Mouse (Mus musculus) limb, embryonic 12.5 days (tissue): ENCODE measurements around the gene Dusp23. TPM values are rescaled to one million over a fixed set of nuclear protein-coding genes. Genes with fewer than 3 reads are reported as not detected.

Experiments
- ATAC-seq: fragments of 200-750 bp; cut with Nextera tagmentation; 2 replicates; pipeline ENCODE4 v1.8.0; 2017; ENCODE audit warnings: low read depth, moderate TSS enrichment; ENCODE audit not compliant: insufficient number of reproducible peaks, insufficient read depth, low FRiP score, low TSS enrichment
- H3K27ac ChIP-seq: fragments of 300-500 bp; sonication (generic); 2 replicates; pipeline ENCODE4 v1.5.1; 2016; ENCODE audit warnings: mild to moderate bottlenecking, moderate library complexity
- H3K27me3 ChIP-seq: fragments of 300-500 bp; sonication (generic); 2 replicates; pipeline ENCODE4 v1.6.1; 2016; ENCODE audit warnings: mild to moderate bottlenecking, moderate library complexity
- H3K36me3 ChIP-seq: fragments of 300-500 bp; sonication (generic); 2 replicates; pipeline ENCODE4 v1.6.1; 2016; ENCODE audit warnings: mild to moderate bottlenecking, moderate library complexity
- H3K4me1 ChIP-seq: fragments of 300-500 bp; sonication (generic); replicated peaks from 2 replicates; pipeline ENCODE4 v1.6.1; 2016
- H3K4me2 ChIP-seq: fragments of 300-500 bp; sonication (generic); 2 replicates; pipeline ENCODE4 v1.6.1; 2016; ENCODE audit warnings: mild to moderate bottlenecking, moderate library complexity
- H3K4me3 ChIP-seq: fragments of 300-500 bp; sonication (generic); replicated peaks from 2 replicates; pipeline ENCODE4 v1.5.1; 2016; ENCODE audit warnings: mild to moderate bottlenecking
- H3K9ac ChIP-seq: fragments of 300-500 bp; sonication (generic); replicated peaks from 2 replicates; pipeline ENCODE4 v1.6.1; 2016; ENCODE audit warnings: mild to moderate bottlenecking, moderate library complexity
- H3K9me3 ChIP-seq: fragments of 300-500 bp; sonication (generic); 2 replicates; pipeline ENCODE4 v1.6.1; 2016; ENCODE audit warnings: mild to moderate bottlenecking, moderate library complexity
- WGBS: fragments of 180-500 bp; shearing (Covaris S2); methylation state at CpG from one replicate; pipeline ENCODE4 v1.1.7; 2016; 5-methylcytosine and 5-hydroxymethylcytosine counted together
- polyA plus RNA-seq: library from polyadenylated mRNA; unstranded; fragments of >200 nt; fragmentation: Nextera tagmentation; extraction: Ambion mirVana; gene quantifications from 2 replicates; pipeline ENCODE4 v1.2.1, GENCODE M21; 2016

Gene Dusp23
- polyA plus RNA-seq, 1 experiment from 2014 or later: 9.6 TPM

DNA sequence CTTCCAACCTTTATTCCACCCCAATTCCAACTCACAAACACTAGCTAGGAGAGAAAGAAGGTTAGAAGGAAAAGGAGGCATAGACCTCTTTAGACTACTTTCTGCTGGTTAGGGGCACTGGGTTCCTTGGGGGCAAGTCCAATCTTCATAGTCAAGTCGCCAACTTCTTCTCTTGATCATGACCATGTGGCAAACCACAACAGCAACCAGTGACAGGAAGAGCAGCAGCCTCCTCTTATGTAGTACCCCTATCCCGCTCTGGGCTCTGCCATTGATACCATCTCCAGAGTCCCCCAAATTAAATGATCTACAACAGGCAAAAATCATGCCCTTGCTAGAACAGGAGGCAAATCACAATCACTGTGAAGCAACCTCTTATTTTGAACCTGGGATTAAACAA is 38.8 kb downstream of the Dusp23 start:
- 0 out of 2 replicates have a peak, but pooled peaks cover 4% of the 10 kb centered on the region for H3K27me3 ChIP-seq
- 84% methylated on average over 2 of the region's 2 CpGs for WGBS
- H3K4me3 ChIP-seq: no peak overlapping the region
- no peak overlapping the region for H3K4me2 ChIP-seq
- no peaks in the 10 kb centered on the region for H3K36me3 ChIP-seq
- ATAC-seq: no peak
- no peak overlapping the region for H3K27ac ChIP-seq
- H3K4me1 ChIP-seq: no peaks in the 10 kb centered on the region
- no peaks in the 10 kb centered on the region for H3K9me3 ChIP-seq
- no peak overlapping the region for H3K9ac ChIP-seq

DNA sequence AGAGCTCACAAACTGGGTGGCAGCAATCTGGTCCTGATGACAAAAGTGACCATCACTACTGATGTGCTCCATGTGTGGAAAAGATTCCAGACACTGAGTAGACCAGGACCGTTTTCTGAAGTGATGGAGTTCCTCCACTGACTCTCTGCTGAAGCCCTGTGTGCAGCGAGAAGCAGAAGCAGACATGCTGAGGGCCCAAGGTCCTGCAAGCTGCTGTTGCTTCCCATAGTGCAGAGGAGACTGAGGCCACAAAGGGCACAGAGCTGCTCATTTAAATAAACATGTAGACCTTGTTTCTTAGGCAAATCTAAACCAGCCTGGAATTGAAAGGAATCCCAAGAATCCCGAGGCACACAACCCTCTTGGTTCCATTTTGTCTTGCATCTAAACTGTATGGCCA is 39.4 kb downstream of the Dusp23 start:
- 73% methylated on average over 3 of the region's 3 CpGs for WGBS
- ATAC-seq: no peak
- H3K36me3 ChIP-seq: no peaks in the 10 kb centered on the region
- H3K9ac ChIP-seq: no peak overlapping the region
- H3K27me3 ChIP-seq: 0 out of 2 replicates have a peak, but pooled peaks cover 4% of the 10 kb centered on the region
- no peaks in the 10 kb centered on the region for H3K4me1 ChIP-seq
- H3K4me3 ChIP-seq: no peak overlapping the region
- no peak overlapping the region for H3K4me2 ChIP-seq
- H3K9me3 ChIP-seq: no peaks in the 10 kb centered on the region
- H3K27ac ChIP-seq: no peak overlapping the region

DNA sequence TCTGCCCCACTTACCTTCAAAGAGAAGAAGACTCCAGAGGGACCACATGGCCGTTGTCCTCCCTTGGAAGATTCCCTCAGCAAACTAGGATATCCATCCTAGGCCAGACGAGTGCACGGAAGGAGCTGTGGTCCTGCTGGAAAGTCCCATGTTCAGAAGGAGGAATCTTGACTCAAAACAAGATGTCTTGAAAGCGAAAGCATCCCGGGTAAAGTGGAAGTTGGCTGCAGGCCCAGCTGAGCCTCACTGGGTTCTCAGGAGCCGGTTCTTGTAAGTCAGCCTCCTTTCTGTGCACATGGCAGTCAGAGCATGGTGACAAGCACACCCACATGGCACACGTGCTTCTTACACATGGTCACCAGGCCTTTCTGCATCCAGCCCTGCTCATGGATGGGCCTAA is 42.4 kb downstream of the Dusp23 start, which contains the start of gene Slamf8:
Gene Slamf8 (minus strand): TSS at position 184 of the 400 bp plus-strand sequence.
- peaks cover 7% of the 10 kb centered on the region for H3K4me1 ChIP-seq
- H3K9me3 ChIP-seq: no peaks in the 10 kb centered on the region
- ATAC-seq: no peak
- H3K9ac ChIP-seq: no peak within 1 kb of the TSS
- 89% methylated on average over 7 of the region's 7 CpGs for WGBS
- H3K4me2 ChIP-seq: no peak within 1 kb of the TSS
- H3K27me3 ChIP-seq: peaks cover 21% of the 10 kb centered on the region
- no peak within 1 kb of the TSS for H3K27ac ChIP-seq
- no peak within 1 kb of the TSS for H3K4me3 ChIP-seq
- no peaks in the 10 kb centered on the region for H3K36me3 ChIP-seq

DNA sequence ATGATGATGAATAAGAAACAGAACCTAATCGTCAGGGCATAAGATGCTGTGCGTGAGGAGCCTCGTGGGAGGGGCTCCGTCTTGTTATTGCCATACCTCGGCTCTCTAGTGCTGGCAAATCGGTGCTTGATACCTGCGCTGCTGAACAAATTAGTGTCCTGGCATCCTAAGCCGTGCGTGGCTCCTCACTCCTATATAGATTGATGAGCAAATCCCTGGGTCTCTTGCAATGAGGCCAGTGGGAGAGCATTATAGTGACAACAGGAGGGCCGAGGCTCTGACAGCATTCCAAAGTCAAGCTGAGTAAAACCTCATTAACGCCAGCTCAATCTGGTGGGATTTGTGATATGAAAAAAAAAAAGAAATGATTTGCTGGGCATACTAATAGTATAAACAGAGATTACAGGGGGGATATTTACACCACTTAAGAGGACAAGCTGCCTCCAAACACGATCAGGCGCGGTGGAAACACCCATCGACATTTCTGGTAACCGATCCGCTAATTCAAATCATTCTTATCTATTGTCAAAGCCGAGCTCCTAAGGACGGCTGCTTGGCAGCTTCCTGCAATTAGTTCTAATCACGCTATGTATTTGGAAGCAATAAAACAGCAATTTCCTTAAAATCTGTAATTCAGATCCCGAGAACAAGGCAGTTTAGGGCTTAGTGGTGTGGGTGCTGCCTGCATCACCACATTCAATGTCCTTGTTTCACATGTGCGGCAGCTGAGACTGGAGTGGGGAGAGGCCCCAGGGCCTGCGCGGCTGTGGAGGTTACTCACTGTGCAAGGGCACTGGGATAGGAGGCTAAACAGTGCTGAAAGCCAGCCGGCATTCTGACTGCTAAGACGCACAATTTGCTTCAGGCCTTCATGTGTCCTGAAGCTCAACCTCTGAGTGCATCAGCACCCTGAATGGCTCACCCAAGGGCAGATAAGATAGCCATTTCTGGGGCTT is 46.9 kb downstream of the Dusp23 start:
- Histone ChIP-seq H3K27me3 (peaks cover 37% of the 10 kb centered on the region), H3K36me3 (no peaks in the 10 kb centered on the region)
- 28% methylated on average over 26 of the region's 26 CpGs for WGBS

DNA sequence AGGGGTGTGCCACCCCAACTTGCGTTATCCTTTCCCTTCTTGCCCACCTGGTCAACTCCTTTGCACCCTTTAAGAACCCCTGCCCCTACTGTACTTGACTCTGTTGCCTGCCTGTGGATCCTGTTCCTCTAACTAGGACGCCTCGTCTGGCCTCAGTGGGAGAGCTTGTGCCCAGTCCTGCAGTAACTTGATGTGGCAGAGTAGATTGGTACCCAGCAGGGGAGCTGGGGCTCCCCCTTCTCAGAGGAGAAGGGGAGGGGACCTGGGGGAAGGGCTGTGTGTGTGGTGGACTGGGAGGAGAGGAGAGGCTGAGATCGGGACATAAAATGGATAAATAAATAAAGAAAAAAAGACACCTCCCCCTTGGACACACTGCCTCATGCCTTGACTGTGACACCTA is 47.7 kb downstream of the Dusp23 start:
- peaks cover 10% of the 10 kb centered on the region for H3K4me1 ChIP-seq
- H3K36me3 ChIP-seq: no peaks in the 10 kb centered on the region
- no peak for ATAC-seq
- H3K4me3 ChIP-seq: no peak overlapping the region
- no peak overlapping the region for H3K9ac ChIP-seq
- no peak overlapping the region for H3K4me2 ChIP-seq
- H3K27me3 ChIP-seq: peaks cover 33% of the 10 kb centered on the region
- H3K9me3 ChIP-seq: no peaks in the 10 kb centered on the region
- H3K27ac ChIP-seq: no peak overlapping the region
- WGBS: 48% methylated on average over 4 of the region's 4 CpGs

More for the DNA sequence above, 46.9 kb downstream of the Dusp23 start:
- Histone ChIP-seq H3K9me3 (no peaks in the 10 kb centered on the region), H3K27ac (no peak overlapping the region), H3K4me1 (peaks cover 10% of the 10 kb centered on the region), H3K4me2 (no peak overlapping the region), H3K4me3 (no peak overlapping the region), H3K9ac (0 out of 2 replicates have a peak overlapping the region, but pooled peaks have one; percentile 8)
- ATAC-seq: no peak

DNA sequence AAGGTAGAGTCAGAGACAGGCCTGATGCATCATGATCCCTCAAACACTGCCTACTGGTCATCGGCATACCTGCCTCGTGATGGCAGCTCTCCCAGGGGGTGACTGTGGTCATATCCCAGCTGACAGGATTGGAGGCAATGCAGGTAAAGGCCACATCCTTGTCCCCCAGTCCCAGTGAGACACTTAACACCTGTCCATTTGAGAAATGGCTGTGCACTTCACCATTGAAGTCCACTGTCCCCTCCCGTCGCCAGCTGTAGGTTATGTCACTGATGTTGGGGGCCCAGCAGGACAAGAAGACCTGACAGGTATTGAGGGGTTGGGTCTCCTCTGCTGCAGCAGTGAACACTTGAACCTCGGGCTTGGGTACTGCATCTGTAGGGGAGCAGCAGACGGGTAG is 48.5 kb downstream of the Dusp23 start:
- no peak overlapping the region for H3K4me3 ChIP-seq
- H3K9ac ChIP-seq: no peak overlapping the region
- no peaks in the 10 kb centered on the region for H3K9me3 ChIP-seq
- H3K27me3 ChIP-seq: peaks cover 33% of the 10 kb centered on the region
- peaks cover 10% of the 10 kb centered on the region for H3K4me1 ChIP-seq
- H3K4me2 ChIP-seq: no peak overlapping the region
- no peak for ATAC-seq
- no peak overlapping the region for H3K27ac ChIP-seq
- WGBS: 83% methylated on average over 6 of the region's 6 CpGs
- no peaks in the 10 kb centered on the region for H3K36me3 ChIP-seq

DNA sequence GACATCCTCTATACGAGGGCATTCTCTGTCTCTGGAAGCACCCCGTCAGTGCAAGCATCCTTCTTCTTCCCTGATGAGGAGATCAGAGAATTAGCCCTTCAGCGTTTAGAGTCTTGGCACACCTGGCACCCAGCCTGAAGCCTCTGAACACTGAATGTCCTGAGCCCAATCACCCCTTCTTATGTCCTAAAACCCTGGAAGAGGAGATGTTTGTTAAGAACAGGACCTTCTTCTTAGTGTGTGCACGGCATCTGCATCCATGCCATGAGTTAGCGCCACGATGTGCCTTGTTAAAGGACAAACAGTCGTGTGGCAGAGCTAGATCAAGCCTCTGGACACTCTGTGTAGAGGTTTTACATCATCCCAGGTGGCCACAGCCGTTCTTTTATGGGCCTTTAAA is 50.3 kb downstream of the Dusp23 start:
- Histone ChIP-seq H3K4me1 (peaks cover 10% of the 10 kb centered on the region), H3K4me2 (no peak overlapping the region), H3K9ac (no peak overlapping the region), H3K27me3 (peaks cover 27% of the 10 kb centered on the region), H3K9me3 (no peaks in the 10 kb centered on the region), H3K4me3 (no peak overlapping the region), H3K27ac (no peak overlapping the region), H3K36me3 (no peaks in the 10 kb centered on the region)
- 60% methylated on average over 8 of the region's 8 CpGs for WGBS
- no peak for ATAC-seq

Other genes starting within 250 kb of the Dusp23 start
- gene Slamf9, start 157.6 kb downstream of the Dusp23 start, polyA plus RNA-seq: 0.21 TPM in 1 of 2 replicates, not detected in the other
- gene Igsf9, start 151.2 kb downstream of the Dusp23 start, polyA plus RNA-seq: 69.7 and 70.5 TPM in 2 replicates
- gene Tagln2, start 132.9 kb downstream of the Dusp23 start, polyA plus RNA-seq: 66.4 and 74.9 TPM in 2 replicates
- 1.1 and 1.2 TPM in 2 replicates for gene Cfap45, start 112.2 kb downstream of the Dusp23 start, polyA plus RNA-seq
- 0.18 TPM in 1 of 2 replicates, not detected in the other for gene Vsig8, start 77.0 kb downstream of the Dusp23 start, polyA plus RNA-seq
- gene Slamf8, start 42.4 kb downstream of the Dusp23 start, polyA plus RNA-seq: 0.17 TPM in 1 of 2 replicates, not detected in the other
- 0.64 and 1.2 TPM in 2 replicates for gene Fcrl6, start 30.4 kb downstream of the Dusp23 start, polyA plus RNA-seq
- gene Crp, start 65.1 kb upstream of the Dusp23 start, polyA plus RNA-seq: not detected in 2 replicates